Mouse (Mus musculus): ENCODE data around the gene Cmip.

Gene Cmip

DNA sequence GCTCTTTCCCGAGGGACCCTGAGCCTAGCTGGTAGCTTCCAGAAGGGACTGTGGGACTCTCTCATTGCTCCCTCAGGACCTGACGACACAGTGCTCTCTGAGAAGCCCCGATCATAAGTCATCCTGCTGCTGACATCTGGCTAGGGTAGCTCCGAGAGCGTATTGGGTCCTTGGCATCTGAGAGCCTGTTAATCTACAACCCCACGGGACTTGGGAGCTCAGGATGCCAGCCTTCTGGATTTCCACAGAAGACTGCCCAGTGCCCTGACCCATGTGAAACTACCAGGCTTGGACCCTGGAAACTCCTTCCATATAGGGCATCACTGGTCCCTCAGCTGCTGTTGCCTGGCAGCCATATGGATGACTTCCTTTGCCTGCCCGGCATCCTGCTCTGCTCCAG, 43.3 kb downstream of the Cmip start:
- DNase-seq = no peak

DNA sequence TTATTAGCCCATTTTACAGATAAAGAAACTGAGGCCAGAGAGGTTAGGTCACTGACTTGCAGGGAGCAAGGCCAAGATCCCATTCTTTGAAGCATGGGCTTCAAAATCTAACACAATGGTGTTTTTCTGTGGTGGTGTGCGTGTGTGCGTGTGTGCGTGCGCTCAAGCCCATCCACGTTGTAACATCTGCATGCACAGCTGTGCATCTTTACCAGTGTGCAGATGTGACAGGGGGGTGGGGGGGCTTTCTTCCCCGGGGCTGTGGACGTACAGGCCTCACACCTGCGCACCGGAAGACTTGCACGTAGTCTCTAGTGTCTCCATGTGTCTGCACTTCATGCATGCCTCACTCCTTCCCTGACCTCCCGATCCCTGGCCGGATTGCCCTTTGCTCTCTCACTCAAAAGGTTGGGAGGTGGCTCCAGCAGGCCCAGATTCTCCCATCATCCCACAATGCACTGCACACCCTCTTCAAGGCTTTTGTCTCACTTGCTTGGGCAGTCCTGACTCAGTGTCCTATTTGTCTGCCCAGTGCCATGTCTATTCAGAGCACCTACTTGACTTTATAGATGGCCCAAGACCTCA, 44.7 kb downstream of the Cmip start:
- no peak for DNase-seq

DNA sequence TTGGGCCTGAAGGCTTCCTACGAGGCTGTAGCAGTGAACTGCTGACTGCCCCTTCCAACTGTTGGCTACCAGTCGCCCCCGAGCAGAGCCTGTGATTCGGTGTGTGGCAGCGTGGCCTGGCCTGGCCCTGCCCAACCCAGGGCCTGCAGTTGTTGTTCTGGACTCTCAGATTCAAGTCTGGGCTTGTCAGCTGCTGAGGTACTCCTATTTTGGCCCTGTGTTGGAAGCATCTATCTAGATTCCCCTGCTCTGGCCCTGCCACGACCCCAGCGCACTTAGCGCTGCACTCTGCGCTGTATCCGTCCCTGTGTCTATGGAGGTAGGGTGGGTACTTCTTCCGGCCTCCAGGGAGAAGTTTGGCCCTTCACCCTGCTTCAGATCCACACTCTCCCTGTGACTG, 45.2 kb downstream of the Cmip start:
- no peak for DNase-seq

DNA sequence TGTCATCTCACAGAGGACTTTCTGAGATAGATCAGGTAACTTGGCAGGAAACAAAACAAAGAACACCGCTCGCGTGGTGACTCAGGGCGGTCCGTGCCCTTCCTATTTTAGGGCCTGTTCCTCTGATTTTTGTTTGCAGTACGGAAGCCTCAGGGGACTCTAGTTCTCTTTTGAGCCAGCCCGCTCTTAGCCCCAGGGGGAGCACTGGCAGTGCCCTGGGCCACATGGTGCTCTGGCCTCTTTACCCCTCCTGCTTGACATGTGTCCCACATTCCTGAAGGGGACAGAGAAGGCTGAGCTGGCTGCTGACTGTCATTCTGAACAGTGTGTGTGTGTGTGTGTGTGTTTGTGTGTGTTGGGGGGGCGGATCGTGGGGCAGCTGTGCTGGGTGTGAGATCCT, 46.8 kb downstream of the Cmip start:
- no peak for DNase-seq

DNA sequence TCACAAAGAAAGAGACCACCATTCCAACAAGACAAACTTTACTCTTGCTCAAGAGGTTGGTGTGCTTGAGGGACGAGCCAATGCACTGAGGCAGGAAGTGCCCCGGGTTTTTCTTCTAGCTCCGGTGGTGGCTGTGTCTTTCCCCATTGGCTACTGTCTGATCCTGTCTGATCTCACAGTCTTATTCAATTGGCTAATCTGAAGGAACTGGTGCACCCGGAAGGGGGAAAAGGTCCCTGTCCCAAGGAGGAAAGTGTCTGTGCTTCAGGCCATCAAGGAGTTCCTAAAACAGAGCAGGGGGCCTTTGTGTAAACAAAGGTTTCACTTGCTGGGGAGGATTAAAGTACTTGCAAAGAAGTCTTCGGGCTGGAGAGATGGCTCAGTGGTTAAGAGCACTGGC, 48.5 kb downstream of the Cmip start:
- no peak for DNase-seq

DNA sequence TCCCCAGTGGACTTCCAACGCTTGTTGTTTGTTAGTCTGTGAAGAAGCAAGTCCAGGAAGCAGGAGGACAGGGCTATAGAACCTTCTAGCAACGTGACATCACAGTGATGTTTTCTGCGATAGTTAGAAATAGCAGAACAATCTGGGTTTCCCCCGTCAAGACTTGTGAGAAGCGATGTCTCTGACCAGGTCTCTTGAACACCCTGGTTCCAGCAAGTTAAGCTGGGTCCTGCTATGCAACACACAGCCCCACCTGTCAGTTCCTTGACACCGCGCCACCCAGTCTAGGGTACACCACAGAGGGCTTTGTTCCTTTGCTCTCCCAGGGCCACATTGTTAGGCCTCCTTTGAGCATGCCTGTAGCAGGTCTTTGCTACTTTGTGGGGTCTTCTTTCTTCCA, 49.9 kb downstream of the Cmip start:
- DNase-seq = no peak

DNA sequence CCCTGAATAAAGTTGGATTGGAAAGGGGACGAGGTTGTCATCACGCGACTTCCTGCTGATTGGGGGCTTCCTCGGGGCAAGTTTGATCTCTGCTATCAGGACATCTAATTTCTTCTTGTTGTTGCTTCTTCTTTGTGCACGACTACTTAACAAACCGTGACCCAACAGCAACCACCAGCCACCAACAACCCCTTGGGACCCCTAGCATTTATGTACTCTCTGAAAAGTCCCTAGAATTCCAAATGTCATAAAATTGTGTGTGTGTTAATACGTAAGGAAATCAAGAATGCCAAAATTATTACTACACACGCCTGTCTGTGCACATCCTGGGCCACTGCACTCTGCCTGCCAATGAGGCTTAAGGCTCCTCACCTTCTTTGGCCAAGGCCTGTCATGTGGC, 50.4 kb downstream of the Cmip start:
- DNase-seq = no peak

DNA sequence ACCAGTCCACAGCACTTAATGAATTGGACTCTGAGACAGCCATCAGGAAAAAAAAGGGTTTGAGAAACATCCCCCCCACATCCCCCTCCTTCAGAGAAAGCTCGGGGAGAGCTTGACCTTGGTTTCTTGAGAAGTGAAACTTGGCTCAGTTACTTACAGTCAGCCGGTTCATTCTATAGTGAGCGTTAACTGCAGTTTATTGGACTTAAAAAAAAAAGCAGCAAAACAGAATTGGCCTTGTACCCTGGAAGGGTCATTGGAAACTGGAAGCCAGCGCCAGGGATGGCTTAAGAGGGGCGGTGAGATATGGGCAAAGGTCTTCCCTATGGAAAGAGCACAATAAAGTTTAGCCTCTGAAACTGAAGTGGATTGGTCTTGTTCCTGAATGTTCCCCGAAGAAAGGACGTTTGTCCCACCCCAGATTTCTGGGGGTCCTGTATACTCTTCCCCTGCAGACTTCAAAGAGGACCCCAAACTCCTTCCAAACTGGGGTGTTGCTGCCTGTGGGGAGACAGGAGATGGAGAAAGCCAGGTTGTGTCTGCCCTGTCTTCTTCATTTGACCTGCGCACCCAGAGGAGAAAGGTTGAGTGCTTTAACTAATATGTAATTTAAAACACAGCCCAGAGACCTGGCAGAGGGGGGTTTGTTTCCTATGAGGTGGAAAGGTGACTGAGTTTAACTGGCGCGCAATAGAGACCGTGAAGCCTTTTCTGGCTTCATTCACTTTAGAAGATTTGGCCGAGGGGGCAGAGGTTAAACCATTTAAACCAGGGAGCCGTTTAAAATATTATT, 51.6 kb downstream of the Cmip start:
- DNase-seq = no peak

DNA sequence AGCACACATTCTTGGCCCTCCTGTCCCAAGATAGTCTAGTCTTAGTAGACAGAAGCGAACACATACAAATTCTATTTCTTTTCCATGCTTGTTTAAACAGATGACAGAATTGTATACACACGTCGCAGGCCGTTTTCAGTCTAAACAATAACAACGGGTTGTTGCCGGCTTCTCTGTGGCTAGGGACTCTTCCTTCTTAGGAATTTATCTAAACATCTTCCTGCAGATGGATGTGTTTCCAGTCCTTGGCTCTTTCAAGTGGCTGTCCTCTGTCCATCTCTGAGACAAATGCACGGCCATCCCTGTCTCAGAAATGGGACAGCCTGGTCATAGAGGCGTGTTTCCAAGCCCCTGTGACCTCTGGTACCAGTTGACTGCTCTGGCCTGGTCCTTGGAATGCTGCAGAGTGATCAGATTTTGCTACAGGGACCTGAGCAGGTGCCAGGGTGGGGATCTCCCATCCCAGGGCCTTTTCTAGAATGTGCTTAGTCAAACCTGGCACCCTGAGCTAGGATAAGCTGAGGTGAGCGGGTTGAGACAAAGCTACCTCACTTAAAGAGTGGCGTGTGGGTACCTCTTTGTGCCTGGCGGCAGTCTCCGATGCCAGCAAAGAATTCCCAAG, 52.9 kb downstream of the Cmip start:
- DNase-seq = no peak

DNA sequence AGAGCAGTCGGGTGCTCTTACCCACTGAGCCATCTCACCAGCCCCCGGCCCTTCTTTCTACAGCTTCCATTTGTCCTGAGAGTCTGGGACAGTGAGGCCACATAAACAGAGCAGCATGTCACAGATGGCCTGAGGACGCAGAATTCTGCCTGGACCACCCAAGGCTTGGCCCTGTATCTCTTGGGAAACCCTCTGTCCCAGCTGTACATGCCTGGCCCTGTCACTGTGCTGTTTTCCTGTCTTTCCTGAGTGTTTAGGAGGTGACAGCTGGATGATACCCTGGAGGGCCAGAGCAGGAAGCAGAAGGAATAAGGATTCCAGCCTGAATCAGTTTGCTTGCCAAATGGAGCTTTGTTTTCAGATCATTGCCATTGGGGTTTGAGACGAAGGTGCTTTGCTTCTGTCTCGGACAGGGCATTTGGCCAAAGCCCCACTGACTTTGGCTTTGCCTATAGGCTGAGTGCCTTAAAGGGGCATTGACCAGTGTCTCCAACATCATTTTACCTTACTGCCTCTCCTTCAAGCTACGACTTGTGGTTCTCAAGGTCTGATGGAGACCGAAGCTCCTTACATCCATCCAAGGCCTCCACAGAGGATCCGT, 54.2 kb downstream of the Cmip start:
- peak; percentile 75 to 80 for DNase-seq

DNA sequence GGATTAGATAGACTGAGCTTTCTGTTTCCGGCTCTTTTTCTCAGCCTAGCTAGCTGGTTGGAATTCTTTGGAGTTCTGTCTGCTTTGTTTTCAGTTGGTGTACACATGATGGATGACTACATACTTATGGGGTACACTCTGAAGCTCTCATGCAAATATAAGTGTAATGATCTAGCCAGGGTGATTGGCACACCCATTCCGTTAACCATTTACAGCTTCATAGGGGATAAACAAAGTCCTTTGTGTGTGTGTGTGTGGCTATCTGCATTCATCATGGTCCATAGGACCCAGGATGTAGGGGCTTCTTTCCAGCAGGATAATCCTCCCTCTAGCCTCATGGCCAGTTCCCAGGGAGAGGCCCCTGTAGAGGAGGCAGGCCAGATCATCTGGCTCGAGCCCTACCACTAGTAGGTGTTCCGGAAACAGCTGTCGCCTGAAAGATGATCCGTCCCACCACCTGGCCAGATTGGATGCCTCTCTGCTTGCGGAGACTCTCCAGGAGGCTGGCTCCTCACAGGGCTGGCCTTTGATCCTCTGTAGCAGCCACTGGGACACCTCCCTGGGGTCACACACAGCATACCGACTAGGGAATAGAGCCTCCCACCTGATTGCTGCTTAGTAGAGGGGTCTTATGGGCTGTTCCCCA, 57.6 kb downstream of the Cmip start:
- no peak for DNase-seq

DNA sequence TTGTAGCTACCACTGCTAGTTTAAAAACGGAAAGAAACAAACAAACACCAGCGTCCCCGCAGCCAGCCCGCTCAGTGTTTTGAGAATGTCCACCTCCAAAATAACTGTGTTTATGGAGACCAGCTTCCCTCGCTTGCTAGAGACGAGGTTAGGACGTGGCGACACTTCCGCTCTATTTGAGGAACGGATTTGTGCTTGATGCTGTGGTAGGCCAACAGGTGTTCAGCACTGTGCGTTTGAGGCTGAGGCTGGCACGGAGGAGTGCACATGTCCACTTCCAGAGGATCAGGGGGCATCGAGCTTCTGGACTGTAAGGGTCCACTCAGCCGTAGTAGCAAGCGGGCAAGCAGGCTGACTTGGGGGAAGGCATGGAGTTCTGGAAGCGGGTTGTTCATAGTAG, 58.9 kb downstream of the Cmip start:
- no peak for DNase-seq

DNA sequence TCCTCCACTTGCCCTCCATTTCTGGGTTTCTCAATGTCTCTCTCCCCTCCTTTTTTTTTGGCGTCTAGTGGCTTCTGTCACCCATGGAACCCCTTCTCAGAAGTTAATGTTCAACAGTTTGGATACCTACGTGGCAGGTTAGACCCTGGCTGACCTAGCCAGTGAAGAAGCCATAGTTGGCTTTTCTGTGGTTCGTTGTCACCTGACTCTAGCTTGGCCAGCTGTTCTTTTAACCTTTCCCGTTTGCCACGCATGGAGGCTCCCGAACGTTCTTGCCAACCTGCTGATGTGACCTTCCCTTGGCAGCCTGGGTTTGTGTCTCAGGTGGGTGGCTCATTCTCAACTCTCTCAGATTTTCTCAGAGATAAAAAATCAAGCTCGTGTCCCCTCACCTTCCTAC, 60.6 kb downstream of the Cmip start:
- no peak for DNase-seq

DNA sequence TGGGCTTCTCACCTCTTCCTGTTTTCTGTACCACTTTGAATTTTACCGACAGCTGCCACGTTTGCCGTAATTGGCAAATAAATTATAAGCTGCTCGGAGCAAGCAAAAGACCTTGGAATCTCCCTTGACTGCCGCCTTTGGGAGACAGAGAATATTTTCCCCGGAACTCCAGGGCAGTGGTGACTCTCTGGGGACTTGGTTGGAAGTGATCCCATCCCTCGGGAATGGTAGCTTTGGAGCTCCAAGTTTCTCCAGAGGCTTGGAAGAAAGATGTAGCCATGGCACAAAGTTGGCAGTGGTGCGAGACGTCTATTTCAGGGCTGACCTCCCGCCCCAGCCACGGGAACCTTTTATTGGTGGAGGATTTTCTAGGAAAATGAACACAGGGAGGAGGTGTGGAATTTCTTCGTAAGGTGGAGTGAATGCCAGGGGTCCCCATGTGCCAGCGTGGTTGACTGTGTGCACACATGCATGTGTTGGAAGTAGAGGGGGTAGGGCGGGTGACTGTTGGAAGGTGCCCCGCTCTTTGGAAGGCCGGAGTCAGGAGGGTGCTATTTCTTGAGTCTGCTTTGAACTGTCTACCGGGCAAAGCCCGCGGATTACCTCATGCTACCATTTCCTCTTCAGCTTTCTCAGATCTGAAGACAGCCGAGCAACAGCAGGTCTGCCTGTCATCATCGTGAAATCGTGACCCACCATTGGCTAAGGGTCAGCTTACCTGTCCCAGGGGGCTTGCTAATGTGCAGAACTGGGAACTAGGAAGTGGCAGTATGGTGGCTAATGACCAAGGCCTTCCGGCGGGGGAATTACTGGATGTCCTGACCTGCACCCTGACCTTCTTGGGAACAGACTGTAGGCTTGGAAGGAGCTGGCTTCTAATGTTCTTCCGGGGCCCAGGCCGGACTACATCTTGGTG, 62.3 kb downstream of the Cmip start:
- no peak for DNase-seq

DNA sequence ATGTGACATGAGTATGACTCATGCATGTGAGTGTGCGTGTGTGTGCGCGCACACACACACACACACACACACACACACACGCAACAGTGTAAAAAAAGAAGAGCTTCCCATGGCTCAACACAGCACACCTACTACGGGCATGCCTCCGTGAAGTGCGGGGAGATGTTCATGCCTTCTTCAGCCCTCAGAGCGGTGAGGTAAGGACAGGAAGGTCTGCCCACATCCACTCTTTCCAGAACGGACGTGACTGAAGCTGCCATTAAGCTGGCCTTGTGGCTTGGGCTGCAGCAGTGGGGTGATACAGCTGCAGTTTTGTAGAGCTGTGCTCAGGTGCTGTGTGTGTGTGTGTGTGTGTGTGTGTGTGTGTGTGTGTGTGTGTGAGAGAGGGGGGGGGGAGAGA, 63.8 kb downstream of the Cmip start:
- no peak for DNase-seq

DNA sequence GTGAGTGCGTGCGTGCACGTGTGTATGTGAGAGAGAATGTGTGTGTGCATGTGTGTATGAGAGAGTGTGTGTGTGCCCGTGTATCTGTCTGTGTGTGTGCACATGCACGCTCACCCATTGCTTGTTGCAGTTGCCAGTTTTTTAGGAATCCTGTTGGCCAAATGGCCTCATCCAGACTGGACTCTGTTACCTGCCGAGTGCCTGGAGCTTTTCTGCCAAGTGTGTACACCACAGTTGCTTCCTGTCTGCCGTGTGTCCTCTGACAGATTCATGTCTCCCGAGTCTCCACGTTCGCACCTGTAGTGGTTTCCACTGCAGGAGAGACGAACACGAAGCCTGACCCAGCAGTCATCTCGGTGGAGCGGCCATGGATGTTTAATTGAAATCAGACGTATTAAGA, 64.4 kb downstream of the Cmip start:
- no peak for DNase-seq

DNA sequence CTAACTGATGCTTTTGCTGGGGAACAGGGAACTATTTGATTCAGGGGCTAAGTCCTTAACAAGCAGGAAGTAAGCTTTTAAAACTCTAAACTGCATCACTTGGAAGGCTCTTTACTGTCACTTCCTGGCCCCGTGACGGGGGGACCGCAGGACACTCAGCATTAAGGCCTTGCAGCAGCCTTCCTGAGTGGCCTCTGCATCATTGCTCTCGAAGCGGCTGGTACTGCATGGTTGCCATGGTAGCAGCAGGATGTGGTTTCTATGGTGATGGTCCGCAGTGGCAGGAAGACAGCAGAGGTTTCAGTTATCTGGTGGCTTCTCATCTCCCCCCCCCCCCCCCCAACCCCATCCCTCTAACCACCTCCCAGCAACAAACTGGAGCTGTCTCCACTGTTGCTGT, 65.2 kb downstream of the Cmip start:
- DNase-seq = peak; percentile 74 to 80

DNA sequence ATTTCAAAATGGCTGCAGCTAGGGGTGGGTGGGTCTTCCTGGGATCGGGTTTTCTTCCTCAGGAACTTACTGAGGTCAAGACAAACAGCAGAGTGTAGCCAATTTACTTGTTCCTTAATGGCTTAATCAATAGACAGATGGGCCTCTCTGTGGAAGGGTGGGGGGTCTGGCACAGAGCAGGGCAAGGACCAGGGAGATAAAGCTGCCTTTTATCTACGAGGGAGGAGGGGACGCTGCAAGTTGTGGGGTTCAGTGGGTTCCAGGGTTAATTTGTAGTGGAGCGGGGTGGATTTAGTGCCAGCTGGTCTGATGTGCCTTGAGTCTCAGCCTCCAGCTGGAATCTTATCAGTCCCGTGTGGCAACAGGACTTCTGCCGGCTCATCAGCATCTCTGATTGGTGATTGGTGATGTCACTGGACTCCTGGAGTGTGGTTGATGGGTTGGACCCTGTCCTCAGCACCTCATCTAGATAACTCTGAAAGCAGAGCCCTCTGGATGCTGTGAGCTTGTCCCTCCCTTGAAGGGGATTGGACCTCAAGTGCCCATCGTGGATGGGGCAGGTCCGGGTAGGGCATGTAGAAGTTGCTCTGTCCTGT, 65.9 kb downstream of the Cmip start:
- peak; percentile 54 to 72 for DNase-seq

DNA sequence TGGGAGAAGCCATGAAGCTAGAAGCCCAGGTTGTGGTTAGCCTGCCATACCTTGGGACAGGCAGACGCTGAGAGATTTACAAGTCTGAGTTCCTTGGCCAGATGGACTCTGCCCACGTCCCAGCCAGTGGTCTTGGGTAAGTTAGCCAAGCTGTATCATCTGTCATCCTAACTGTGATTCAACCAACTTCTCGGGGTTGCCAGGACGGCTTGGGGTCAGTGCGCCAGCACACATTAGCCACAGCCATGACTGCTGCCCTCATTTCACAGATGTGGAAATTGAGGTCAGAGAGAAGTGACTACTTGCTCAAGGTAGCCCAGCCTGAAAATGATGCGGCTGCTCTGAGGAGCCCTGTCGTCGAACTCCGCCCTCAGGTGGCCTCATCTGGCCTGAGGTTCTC, 68.0 kb downstream of the Cmip start:
- peak in 1 of 2 experiments; percentile 63 for DNase-seq

DNA sequence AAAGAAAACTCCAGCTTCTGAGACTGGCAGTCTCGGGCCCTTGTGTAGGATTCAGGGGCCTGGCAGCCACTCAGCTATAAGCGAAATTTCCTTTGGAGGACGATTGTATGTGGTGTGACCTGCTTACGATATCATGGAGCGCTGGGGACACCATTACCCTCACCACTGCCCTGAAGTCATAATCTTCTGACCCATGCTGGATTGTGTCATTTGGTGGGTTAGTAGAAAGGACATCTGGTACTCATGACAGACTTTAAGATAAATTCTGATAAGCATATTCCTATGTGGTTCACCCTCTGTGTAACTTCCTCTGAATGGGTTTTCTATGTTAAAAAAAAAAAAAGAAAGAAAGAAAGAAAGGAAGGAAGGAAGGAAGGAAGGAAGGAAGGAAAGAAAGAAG, 69.9 kb downstream of the Cmip start:
- no peak for DNase-seq

DNA sequence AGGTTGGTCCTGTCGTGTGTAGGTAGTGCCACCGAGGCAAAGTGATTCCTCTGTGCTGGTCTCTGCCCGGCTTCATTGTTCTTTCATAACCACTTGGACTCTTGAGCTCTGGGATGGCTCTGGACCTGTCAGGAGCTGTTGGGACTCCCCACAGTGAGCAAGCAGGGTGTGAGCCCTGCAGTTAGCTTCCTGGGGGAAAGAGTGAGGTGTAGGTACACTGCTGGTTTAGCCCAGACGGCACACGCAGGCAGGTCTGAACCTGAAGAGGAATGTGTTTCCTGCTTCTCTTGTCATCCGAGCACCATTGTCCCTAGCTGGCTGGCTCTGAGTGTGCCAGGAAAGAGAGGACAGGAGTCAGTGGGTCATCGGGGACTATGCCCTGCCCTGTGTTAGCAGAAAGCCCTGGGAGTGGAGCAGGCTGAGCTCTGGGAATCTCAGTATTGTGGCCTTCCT, 70.5 kb downstream of the Cmip start:
- DNase-seq = no peak

DNA sequence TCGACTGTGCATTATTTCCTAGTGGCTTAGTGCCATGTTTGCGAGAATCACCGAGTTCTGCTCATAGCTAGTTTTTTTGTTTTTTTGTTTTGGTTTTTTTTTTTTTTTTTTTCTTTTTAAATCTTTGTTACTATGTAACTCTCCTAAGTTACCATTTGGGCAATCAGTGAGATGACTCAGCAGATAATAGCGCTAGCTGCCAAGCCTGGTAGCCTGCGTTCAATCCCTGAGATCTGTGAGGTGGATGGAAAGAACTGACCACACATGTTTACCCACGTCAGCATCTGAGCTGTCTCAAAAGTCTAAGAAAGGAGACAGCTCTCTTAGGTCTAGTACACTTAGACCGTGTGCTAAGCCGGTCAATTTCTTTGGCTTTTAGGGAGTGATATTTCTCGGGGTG, 71.9 kb downstream of the Cmip start:
- no peak for DNase-seq
